Mouse (Mus musculus): ENCODE measurements around the gene Nme8. TPM values are rescaled to one million over a fixed set of nuclear protein-coding genes. Genes with fewer than 3 reads are reported as not detected.

Nme8 gene
- not detected for total RNA-seq (2021)
- long read RNA-seq, experiment 1: 0 reads
- long read RNA-seq, experiment 2: 0 reads

DNA sequence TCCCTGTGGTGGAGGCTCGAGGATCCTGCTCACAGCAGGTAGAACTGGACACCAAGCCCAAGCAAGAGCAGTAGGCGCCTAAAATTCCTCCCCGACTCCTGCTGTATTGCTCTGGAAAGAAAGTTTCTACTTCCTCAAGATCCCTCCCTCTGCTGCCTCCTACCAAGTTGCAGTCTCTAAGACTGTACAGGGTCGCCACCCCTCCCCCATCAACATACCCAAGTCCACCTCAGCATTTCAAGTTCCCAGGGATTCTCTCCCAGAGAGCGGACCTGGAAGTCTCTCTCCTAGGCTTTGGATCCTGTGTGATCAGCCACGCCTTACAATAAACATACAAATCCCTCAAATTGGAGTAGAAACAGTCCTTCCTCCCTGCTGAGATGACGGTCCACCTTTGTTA lies at the start of gene Nme8:
TSS of gene Nme8 (minus strand) at position 5 of the 400 bp plus-strand sequence.
- DNase-seq (ENCODE audit: low spot score in 2 of 2): no peak

DNA sequence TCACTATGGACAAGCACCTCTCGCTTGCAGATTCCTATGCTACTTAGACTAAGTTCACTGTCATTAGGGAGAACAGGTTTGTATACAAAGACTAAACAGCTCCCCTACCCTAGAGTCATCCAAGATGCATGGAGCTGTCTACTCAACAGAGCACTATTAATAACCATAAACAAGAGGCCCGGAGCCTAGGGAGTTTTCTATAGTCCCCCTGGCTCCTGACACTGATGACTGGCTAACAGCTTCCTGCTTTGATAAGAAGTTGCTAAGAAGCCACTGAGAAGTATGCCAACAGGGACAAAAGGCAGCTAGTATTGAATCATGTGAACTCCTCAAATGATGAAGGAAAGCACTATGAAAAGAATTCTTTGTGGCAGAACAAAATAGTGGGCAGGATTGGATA lies 48.1 kb upstream of the Nme8 start:
- DNase-seq (ENCODE audit: low spot score in 2 of 2): no peak

DNA sequence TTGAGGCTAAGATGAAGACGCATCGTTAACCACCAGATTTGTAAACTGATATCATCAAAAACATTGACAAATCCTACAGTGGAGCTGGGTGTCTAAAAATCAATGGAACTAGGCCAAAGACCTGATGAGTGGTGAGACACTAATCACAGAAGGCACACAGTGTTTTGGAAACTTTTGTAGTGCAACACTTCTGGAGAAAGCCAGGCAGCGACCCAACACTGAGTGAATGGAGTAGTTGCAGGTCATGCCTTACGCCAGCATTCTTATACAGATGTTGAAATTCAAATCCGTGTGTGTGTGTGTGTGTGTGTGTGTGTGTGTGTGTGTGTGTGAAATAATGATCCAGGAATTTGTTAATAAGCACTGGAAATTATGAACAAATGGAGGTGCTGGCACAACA lies 46.9 kb upstream of the Nme8 start:
- no peak for DNase-seq (ENCODE audit: low spot score in 2 of 2)

DNA sequence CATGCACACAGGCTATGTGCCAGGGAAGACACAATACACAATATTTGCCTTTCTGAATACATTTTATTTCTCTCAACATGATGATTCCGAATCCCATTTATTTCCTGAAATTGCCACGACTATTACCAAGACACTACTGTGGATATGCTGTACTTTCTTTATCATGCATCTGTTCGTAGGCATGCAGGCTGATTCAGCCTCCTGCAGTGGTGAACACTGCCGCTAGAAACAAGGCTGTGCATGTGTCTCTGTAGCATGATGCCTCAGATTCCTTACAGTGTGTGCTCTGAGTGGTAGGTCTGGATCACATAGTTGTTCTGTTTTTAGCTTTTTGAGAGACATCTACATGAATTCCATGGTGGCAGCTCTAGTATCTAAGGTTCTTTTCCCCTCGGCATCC lies 37.0 kb upstream of the Nme8 start:
- DNase-seq (ENCODE audit: low spot score in 2 of 2): no peak

DNA sequence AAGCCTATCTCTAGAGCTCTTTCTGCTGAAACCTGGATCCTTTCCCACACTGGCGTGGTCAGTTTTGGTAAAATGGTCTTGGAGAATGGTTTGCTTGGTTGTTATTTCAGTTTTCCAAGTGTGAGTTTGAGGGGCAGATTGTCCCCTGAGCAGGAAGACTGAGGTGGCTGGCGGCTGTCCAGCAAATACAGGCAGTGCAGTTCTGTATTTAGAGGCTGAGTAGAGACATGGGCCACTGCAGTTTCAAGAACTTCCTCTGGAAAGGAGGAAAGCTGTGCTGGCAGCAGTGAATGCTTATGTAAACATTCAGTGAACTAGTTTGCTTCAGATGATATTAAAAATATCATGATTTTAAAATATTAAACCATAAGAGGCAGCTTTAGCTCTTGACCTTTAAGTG lies 33.2 kb upstream of the Nme8 start:
- DNase-seq (ENCODE audit: low spot score in 2 of 2): no peak

DNA sequence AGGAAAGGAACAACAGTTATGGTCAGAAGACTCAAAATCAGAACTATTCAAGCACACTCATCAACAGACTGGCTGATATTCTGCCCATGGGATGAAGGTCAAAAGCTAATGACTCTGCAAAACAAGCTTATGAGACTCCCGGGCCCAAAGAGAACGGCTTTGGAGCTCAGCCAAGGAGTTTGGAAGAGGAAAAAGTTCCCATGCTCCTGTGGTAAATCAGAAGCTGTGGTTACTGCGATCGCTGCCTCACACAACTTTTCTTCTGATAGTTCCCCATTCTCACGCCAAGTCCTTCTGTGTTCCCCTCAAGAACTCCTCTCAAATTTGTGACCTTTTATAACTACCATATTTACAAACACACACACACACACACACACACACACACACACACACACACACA lies 21.4 kb upstream of the Nme8 start:
- no peak for DNase-seq (ENCODE audit: low spot score in 2 of 2)

DNA sequence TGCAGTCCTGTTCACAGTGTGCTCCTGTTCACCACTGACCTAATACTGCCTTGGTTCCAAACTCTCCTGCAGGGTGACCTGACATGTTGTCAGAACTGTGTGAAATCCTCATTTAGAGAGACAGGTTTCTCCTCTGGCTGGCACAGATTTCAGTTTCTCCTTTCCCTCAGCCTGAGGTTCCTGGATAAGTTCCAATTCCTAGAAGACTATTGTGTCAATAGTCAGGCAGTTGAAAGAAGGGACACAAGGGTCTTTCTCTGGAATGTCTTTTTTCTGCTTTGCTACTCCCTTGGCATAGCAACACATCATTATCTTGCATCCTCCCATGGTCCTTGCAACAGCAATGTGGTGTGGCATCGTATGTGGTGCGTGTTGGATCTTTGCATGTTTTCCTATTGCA lies 19.6 kb upstream of the Nme8 start:
- no peak for DNase-seq (ENCODE audit: low spot score in 2 of 2)

DNA sequence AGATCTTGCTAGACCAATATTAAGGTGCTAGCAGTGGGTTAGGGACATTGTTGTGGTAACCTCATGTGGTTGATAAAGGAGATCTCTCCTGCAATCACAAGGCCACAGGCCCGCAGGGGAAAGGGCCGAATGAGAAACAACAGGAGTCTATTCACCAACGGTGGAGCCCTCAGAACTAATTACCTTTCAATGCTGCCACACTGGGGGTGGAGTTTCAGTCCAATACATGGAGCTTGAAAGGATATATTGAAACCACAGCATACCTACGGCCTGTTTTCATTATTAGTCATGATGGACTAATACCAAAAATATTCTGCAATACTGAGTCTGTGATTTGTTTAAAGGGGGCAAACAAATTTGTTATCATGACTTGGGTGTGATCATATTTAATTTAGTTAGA lies 6.2 kb upstream of the Nme8 start:
- DNase-seq (ENCODE audit: low spot score in 2 of 2): no peak

DNA sequence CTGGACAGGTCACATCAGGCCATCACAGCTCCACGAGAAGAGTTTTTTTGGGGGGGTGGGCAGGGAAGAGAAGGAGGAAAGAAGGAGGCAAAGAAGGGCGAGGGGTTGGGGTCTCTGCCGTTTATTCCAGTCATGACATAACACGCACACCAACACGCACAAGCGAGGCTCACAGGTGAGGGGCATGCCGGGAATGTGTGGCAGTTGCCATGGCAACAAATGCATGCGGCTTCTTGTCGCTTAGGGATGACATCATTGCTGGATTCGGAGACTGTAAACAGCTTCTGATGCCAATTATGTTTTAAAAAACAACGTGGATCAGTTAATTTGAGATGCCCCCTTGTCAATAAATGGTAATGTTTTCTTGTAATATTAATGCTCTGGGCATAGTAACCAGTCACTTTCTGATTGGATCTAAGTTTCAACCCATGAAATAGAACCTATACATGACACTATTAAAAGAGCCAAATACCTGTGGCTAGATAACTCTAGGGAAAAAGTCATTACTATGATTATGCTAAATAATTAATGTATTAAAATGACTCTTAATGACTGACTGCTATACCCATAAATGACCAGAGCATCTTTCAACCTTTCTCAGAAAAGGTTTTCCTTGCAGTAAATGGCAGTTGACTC lies 4.0 kb upstream of the Nme8 start:
- DNase-seq (ENCODE audit: low spot score in 2 of 2): peak; percentile 61 to 63

DNA sequence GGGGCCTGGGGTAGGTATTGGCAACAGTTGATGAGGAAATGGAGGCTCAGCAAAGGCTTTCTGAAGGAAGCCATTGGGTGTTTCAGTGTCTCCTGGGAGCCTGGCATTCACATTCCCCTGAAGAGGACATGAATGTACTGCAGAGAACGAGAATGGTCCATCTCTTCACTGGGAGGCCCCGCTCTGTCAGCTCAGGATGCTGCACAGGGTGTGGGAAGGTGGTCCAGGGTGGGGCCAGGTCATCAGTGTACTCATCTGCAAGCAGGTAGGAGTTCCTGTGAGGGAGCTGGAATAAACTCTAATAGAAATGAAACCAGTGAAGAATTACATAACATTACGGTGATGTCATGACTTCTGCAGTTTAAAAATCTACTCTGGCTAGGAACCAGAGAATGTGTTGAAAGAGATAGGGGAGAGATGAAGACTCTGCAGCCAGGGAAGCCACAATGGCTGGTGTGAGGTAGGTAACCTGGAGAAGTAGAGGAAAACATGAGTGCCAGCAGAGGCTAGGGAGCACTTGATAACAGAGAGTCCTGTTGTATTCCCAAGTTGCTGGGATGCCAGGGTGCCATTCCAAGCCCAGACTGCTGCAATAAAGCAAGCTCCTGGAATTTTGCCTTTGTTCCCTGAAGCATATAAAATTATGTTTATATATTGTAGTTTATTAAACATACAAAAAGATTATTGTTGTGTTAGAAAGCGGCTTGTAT lies 3.3 kb upstream of the Nme8 start:
- DNase-seq (ENCODE audit: low spot score in 2 of 2): no peak

DNA sequence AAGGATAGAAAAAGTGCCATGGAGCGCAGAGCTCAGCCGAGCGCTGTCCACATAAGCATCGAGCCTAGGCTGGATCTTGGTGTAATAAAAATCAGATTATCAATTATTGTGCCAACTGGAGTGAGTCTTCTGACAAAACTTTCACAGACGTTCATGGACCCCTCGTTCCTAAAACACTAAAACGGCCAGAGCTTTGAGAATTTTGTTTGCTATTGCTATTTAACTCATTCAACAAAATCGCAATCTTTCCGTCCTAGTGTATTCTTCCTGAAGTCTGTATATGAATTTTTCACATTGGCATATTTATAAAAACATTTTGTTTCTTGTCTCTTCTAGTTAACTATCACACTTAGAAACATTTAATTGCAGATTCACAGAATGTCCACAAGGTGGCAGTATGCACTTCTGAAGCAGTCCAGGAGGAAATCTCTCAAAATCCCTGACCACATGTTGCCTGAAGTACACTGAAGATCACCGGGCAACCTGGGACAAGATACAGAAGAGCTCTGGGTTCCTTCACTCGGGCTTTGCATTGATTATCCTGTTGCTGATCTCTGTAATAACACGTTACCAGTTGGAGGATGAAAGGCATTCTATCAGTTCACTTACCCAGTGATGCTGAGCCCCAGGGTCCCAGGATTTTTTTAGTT lies 1.1 kb upstream of the Nme8 start:
- peak in 1 of 2 experiments; percentile 8 for DNase-seq (ENCODE audit: low spot score in 2 of 2)

DNA sequence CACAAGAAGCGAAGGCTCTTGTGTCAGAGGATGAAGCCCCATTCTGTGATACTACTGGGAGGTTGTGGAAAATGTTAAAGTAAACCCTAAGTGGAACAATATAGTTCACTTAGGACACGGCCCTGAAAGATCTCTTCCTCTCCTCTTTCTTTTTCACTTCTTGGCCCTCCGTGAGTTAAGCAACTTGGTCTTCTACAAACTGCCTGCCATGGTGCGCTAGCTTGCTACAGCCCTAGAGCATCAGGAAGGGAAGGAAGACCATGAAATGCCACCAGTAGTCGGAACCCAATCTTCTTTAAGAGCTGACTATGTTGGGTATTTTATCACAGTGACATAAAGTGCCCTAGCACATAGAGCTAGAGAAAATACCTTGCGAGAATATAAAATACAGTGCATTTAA lies 7.2 kb downstream of the Nme8 start:
- DNase-seq (ENCODE audit: low spot score in 2 of 2): no peak

DNA sequence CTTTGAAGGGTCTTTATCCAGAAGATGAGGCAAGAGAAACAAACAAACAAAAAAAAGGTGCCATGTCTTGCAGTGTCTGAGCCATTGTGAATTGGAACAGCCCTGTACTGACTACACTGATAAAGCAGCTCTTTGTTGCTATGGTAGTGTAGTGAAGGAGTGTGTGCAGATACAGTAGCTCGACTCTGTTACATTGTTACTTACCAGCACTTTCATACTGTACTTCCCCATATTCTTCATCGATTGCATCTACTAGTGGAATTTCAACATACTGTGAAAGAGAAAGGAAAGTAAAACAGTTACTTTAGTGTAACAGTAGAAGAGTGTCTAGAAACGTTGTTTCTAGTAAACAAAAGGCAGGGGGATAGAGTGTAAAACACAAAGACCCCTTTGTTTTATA lies 7.6 kb downstream of the Nme8 start:
- no peak for DNase-seq (ENCODE audit: low spot score in 2 of 2)

DNA sequence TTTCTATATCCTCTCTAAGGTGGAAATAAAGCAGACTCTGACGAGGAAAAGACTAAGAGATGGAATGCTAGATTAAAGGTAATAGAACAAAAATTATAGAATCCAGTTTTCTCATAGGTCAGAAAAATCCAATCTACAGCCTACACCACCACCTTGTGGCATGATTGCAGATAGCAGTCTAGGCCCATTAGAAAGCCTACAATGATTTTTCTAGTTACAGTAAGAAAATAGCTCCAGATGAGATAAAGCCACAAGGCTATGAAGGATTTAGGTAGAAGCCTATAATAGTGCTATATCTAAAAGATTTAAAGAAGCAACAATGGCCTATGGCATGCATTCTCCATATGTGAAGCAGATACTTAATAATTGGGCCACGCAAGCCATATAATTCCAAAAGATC lies 13.6 kb downstream of the Nme8 start:
- DNase-seq (ENCODE audit: low spot score in 2 of 2): peak; percentile 52 to 54

DNA sequence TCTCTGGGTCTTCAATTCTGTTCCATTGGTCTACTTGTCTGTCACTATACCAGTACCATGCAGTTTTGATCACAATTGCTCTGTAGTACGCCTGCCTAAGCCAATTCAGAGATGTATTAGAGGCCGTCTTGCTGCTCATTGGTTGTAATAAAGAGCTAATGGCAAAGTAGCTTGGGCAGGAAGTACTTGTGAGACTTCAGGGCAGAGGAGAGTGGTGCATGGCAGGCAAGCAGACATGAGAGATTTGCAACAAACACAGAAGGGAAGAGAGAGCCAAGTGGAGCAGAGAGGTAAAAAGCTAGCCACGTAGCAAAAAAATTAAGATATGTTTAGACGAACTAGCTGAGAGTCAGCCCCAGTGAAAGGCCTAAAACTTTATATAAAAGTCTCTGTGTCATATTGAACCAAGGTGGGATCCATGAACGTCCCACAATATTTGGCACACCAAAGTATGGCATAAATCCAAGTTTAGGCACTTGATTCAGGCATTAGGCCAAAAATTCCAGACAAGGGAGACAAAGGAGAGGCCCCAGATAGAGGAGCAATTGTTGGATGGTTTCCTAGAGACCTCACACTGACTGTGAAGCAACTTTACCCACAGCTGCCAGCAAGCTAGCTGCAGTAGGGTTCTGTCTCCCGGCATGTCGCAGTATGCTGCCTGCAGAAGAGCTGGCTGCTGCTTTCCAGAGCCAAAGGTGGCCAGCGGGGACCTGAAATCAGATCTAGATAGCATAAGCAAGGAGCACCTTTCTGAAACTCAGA lies 14.5 kb downstream of the Nme8 start:
- DNase-seq (ENCODE audit: low spot score in 2 of 2): no peak

DNA sequence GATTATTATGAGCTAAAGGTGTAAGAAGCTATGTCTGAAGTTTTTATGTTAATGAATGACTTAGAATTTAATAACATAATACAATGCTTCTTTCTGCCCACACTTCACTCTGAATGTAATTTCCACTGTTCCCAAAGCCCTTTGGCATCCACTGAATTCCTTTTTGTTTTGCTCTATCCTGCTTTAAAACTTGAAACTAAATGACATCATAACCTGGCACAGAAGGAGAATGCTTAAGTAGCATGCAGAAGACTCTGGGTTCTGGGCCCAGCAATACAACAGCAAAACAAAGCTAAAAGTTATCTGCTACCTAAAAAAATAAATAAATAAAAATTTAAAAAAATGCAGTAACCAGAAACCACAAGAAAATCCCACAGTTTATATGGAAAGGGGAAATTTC lies 23.0 kb downstream of the Nme8 start:
- no peak for DNase-seq (ENCODE audit: low spot score in 2 of 2)

DNA sequence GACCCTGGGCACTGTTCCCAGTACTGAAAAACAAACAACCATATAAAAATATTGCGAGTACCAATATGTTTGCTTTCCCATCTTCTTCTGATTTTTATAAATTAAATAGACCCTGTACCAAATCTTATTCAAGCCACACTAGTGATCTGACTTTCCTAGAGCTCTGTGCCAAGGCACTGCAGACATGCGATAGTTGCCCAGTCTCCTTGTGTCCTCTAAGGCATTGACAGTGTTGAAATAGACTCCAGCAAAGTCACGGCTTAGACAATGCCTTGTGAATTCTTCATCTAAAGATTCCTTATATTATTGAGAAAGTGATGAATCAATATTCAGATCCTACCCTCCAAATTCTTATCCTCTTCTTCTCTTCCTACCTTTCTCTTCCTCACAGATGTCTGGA lies 23.6 kb downstream of the Nme8 start:
- no peak for DNase-seq (ENCODE audit: low spot score in 2 of 2)

DNA sequence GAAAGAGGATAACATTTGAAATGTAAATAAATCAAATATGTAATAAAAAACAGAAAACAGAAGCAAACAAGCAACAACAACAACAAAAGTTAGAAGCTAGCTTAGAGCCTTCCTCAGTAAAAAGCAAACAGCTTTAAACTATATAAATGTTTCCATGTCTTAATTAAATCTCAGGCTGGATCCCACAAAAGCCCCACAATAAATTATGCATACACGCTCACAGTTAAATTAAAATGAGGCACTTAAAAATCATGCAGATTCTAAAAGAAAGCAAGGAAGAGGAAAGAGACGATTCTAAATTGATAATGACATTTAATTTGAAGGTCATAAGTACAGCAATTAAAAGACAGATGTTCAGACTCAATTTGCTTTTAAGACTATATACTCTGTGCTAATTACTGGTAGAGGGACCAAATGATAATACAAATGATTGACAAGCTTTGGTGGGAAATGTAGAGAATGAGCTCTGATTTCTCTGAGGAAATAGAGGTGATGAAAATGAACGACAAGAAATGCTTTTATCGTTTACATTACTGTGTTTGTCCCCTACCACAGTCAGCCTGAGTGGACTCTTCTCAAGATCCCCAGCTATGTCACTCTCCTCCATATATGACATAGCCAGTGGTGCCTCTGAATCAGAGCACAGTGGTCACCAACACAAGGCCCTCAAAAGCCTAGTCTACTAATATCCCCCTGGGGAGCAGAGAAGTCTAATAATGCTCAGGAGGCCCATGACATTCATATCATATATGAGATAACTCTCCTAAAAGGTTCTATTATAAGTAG lies 29.0 kb downstream of the Nme8 start:
- DNase-seq (ENCODE audit: low spot score in 2 of 2): no peak

DNA sequence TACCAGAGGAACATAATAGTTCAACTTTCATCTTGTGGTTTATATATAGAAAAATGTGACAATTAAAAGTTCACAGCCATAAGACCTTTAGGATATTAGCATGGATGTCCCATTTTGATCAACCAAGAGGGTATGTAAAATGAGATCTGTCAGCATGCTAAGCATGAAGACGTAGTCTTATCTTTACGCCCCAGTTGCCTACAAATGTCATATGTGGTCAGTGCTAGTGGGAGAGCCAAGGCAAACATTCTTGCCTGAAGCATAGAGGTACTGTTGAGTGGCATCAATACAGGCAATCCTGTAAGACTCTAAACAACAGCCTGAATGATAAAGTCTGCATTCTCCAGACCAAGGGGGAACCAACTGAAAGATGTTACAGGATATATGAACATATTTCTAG lies 45.2 kb downstream of the Nme8 start:
- DNase-seq (ENCODE audit: low spot score in 2 of 2): no peak

DNA sequence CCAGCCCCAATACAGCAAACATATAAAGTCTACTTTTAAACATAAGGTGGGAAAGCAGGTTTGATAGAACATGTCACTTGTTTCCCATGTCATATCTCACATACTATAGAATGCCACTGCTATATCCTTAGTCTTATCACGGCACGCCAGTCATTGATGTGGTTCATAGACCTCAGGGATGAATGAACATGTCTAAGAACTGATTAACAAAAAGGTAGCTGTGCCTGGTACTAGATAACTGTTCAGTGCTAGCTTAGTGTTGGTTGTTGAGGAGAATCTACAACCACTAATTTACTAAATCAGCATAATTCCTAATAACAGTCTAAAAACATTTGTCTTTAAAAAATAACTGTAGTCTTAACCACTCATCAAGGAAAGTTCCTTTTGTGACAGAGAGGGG lies 47.8 kb downstream of the Nme8 start:
- DNase-seq (ENCODE audit: low spot score in 2 of 2): no peak

DNA sequence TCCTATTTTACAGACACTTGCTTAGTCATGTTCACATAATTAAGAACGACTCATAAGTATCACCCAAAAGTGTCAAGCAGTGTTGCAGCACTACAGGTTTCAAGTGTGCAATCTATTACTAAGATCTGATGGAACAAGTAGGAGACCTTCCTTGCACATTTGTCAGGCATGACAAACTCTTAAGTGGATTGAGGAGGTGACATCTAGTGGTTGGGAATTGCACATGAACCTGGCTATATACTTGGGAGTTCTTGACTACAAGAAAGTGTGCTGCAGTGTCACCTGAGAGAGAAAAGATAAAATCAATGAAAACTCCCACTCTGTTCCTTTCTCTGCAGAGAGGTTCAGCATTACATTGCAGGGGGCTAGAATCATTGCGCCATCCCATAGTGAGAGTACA lies 53.4 kb downstream of the Nme8 start:
- no peak for DNase-seq (ENCODE audit: low spot score in 2 of 2)
